Mouse (Mus musculus) layer of hippocampus, adult 2 months (tissue): Measurements from ENCODE around the gene Angptl7. TPM values are rescaled to one million over a fixed set of nuclear protein-coding genes. Genes with fewer than 3 reads are reported as not detected.

ENCODE experiments used
- DNase-seq, 2 experiments: peaks; one replicate each; pipeline ENCODE4 v3.0.0; 2022; ENCODE audit warnings: low spot score in 2 of 2
- H3K27ac ChIP-seq: fragments of 200-600 bp; 2 replicates; pipeline ENCODE4 v1.8.1; 2022
- H3K4me3 ChIP-seq: fragments of 200-600 bp; 2 replicates; pipeline ENCODE4 v1.8.1; 2022; ENCODE audit warnings: mild to moderate bottlenecking
- CTCF ChIP-seq: fragments of 200-600 bp; conservative IDR thresholded peaks from 2 replicates; pipeline ENCODE4 v1.8.1; 2022; ENCODE audit warnings: antibody characterized with exemption, mild to moderate bottlenecking, moderate library complexity
- long read RNA-seq, 2 experiments: library from polyadenylated mRNA; stranded (forward); transcript quantifications; one replicate each; pipeline ENCODE4 v2.0.0; 2021; ENCODE audit warnings: borderline mapping rate in 2 of 2
- total RNA-seq, 2 experiments: library from RNA; stranded (reverse); gene quantifications; 2 replicates each; pipeline ENCODE4 v1.2.3; 2021

The Angptl7 gene
- total RNA-seq, result under 1 TPM; 0.22 to 0.38 TPM
- long read RNA-seq, experiment 1, partial matches to known transcripts, result 0 of 2 reads
- long read RNA-seq, experiment 1, other reads (novel, unspliced or antisense), result 2 of 2 reads
- long read RNA-seq, experiment 2, partial matches to known transcripts, result 0 of 2 reads
- long read RNA-seq, experiment 2, other reads (novel, unspliced or antisense), result 2 of 2 reads

DNA sequence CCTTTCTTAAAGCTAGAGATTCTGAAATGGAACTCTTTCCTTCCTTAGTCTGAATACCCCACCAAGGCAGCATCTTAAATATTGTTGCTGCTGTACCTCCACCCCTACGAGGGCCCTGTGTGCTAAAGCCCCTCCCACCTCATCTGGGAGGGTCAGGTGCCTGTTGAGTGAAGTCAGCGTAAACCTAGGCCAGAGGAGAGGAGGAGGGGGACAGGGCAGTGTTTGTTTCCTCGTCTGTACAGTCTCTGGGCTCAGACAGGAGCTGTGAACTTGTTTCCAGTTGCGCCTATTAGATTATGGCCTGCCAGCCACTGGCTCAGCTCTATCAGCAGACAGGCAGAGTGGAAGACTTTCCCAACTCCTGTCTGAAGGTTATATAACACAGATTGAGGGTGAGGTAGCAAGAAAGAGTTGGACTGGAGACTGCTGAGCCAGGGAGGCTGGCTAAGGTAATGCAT, at the start of gene Angptl7:
TSS of gene Angptl7 (minus strand) at position 51 of the 458 bp plus-strand sequence.
- Histone ChIP-seq H3K4me3 (no peak within 1 kb of the TSS), H3K27ac (no peak within 1 kb of the TSS)
- TF ChIP-seq CTCF, result no peak
- no peak for DNase-seq

DNA sequence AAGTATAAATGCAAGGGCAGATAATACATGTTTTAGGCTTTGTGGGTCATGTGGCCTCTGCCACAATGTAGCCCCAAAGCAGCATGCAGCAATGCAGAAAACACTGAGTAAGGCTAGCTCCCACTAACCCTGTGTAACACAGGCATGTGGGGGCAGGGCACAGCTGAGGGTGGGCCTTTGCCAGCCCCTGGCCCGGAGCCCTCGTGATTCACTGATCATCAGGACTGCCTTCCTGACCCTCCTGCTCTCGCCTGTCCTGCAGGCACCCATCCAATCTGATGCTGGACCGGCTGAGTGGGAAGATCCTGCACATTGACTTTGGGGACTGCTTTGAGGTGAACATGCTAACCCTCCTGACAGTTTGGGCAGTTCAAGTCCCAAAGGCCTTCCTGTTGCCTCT, 48.8 kb upstream of the Angptl7 start:
- H3K27ac ChIP-seq, result no peak overlapping the region
- DNase-seq, result no peak
- TF ChIP-seq CTCF, result no peak
- H3K4me3 ChIP-seq, result no peak overlapping the region

DNA sequence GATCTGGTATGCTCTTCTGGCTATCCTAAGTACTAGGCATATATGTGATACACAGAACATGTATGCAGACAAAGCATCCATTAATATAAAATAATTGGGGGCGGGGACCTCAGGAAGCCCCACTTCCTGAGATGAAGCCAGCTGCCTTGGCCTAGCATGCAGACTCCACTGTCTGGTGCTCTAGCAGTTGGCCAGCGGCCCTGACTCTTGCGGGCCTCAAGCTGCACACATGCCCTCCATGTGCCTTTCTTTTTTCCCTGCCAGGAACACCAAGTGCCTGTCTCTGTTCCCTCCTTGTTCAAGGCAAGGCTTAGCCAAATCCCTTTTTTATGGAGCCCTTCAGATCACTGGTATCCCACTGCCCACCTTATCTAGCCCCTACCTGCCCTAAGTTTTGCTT, 35.6 kb upstream of the Angptl7 start:
- H3K27ac ChIP-seq, result no peak overlapping the region
- TF ChIP-seq CTCF, result no peak
- DNase-seq, result no peak
- no peak overlapping the region for H3K4me3 ChIP-seq

DNA sequence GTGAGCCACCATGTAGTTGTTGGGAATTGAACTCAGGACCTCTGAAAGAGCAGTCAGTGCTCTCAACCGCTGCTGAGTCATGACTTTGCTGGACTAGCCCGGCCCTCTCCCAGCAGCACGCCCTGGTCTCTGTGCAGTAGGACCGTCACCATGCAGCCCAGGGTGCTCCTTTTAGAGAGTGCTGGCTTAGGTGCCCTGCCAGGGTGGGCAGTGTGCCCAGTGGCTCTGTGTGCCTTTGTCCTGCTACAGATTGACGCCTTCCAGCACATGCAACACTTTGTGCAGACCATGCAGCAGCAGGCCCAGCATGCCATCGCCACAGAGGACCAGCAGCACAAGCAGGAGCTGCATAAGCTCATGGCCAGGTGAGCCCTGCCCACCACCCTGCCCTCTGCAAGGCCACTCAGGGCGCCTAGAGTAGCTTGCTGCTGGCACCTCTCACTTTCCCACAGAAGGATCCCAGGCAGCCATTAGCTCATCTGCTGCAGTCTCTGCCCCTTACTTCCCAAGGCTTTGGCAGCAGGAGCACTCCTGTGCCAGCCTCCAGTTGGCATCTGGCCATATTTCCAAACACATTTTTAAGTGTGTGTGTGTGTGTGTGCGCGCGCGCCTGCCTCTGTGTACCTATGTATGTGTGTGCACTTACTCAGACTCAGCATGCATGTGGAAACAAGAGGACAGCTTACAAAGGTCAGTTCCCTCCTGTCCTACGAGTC, 33.5 kb upstream of the Angptl7 start:
- peak overlapping the region; percentile 40; the same call in 1 of the 2 replicates for H3K27ac ChIP-seq
- DNase-seq, result no peak

DNA sequence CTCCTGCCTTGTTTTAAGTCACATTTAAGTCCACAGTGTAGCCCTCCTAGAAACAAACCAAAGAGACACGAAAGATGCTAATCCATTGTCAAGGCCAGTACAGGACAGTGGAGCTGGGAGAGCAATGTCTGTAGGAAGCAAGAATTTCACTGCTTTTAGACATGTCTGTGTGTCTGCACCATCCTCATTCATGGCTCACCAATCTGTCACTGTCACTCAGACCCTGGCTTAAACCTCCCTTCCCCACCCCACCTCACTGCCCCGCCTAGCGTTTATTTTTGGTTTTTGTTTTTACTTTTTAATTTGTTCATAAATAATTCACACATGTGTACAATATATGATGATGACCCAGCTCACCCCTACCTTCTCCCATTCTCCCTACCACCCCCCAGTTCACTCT, 32.3 kb upstream of the Angptl7 start:
- no peak for DNase-seq
- no peak overlapping the region for H3K4me3 ChIP-seq
- TF ChIP-seq CTCF, result no peak

More for the DNA sequence above, 33.5 kb upstream of the Angptl7 start:
- TF ChIP-seq CTCF, result no peak
- no peak overlapping the region for H3K4me3 ChIP-seq

DNA sequence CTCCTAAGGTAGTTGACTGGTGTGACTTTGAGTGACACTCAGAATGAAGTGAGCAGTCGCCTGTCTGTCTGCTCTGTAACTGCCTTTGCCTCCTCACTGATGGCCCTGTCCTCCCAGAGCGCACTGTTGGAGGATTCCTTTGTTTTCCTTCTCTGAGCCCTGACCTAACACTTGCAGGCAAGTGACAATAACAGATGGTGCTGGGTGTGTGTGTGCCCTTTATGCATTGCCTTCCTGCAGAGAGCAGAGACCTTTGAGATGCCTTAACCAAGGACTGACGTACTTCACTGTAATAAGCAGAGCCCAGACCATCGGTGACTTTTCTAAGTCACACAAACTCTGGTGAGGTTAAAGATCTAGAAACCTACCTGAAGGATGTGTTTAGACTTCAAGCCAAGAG, 31.1 kb upstream of the Angptl7 start:
- no peak for TF ChIP-seq CTCF

More for the DNA sequence above, 32.3 kb upstream of the Angptl7 start:
- no peak overlapping the region for H3K27ac ChIP-seq

DNA sequence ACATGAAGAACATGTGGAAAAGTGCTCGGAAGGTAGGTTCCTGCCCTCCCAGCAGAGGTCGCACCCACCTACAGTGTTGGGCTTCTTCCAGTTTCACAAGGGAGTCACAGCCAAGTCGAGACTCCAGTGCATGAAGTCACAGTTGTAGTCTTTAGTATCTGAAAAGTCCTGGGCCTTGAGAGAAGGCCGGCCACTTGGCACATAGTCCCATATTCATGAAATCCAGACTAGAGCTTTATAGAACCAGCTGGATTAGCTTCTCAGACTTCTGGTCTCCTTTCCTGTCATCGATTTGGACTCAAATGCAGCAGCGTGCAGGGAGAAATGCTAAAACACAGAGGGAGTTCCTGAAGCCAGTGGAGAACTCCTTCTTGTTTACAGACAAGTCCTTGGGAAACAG, 30.5 kb upstream of the Angptl7 start:
- TF ChIP-seq CTCF, result no peak
- no peak for DNase-seq
- no peak overlapping the region for H3K27ac ChIP-seq
- H3K4me3 ChIP-seq, result no peak overlapping the region

More for the DNA sequence above, 31.1 kb upstream of the Angptl7 start:
- DNase-seq, result no peak
- Histone ChIP-seq H3K27ac (no peak overlapping the region), H3K4me3 (no peak overlapping the region)

DNA sequence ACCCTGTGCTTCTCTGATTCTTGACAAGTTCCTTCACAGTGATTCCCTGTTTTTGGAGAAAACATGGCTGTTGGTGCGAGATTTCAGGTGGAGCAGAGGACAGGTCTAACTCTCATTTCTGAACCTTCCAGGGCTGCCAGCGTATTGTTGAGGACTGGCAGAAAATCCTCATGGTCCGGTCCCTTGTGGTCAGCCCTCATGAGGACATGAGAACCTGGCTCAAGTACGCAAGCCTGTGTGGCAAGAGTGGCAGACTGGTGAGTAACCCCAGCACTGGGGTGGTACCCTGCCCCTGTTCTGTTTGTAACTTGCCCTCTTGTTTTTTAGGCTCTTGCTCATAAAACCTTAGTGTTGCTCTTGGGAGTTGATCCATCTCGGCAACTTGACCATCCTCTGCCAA, 30.1 kb upstream of the Angptl7 start:
- Histone ChIP-seq H3K27ac (no peak overlapping the region), H3K4me3 (no peak overlapping the region)
- DNase-seq, result no peak
- TF ChIP-seq CTCF, result no peak

DNA sequence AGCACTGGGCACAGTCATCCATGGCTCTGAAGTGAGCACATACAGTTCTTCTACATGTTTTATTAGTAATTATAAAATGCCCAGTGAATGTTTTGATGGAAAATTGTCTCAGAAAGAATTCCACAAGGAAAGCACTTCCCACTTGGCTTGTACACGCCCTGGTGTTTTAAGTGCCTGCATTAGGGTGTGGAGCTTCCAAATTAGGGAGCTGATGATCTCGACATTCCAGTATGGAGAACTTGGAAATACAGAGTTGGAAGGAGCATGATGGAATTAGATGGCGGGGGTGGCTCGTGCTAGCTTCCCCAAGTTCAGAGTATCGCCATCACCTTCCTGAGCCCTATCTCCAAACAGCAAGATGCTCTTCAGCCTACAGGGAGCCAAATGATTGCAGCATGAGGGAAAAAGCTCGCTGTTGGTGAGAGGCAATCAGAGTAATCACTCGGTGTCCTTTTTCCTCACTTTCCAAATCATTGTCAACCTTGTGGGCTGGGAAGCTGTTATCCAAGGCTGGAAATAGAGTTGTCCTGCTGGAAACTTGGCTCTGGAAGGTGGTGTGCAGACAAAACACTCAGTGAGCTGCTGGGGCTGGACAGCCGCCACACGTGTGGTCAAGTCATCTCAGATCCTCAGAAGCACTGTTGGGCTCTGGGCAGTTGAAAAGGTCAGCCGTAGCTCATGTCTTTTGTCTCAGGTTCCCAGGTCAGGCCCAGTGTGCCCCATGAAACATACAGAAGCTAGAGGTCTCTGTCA, 27.1 kb upstream of the Angptl7 start:
- TF ChIP-seq CTCF, result no peak
- Histone ChIP-seq H3K4me3 (no peak overlapping the region), H3K27ac (no peak overlapping the region)
- DNase-seq, result no peak

DNA sequence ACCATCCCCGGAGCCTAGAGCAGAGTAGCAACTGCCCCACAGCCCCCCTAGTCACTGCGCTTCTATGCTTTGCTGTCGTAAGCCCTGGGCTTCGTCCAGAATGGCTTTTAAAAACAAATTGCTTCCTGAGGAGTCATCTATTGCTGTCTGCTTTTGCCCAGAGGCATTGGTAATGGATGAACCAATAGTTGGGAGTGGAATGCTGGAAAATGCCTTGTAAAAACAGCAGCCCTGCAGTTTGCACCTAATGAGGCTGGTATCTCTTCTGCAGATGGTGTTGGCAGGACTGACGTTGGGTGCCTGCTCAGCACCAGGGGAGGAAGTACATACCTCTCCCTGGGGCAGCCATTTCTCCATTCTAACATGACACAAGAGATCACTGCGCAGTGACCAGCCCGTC, 23.3 kb upstream of the Angptl7 start:
- H3K27ac ChIP-seq, result no peak overlapping the region
- TF ChIP-seq CTCF, result no peak
- no peak overlapping the region for H3K4me3 ChIP-seq
- no peak for DNase-seq

DNA sequence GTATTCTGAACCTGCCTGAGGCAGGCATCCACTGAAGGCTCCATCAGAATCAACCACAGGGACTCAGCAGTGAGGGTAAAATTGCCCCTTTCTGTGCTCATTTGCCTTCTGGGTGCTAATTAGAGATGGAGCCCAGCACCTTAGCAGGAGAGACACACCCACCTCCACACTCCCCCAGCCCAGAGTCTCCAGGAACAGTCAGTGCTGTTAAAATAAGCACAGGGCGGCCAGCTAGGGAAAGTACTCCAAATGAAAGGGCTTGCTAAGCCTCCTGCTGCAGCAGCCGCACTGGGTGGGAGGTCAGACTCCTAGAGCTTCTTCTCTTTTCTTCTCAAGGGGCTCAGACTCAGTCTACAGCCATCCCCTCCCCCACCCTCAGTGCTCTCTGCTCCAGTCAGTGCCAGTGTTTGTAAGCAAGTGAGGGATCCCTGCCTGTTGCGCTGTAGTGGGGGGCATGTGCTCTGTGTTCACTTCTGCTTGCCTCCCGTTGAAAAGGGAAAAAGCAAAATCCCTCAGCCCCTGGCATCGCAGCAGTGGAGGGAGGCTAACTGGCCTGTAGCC, 18.1 kb upstream of the Angptl7 start:
- TF ChIP-seq CTCF, result no peak
- Histone ChIP-seq H3K4me3 (no peak overlapping the region), H3K27ac (no peak overlapping the region; the same call in 1 of the 2 replicates)
- DNase-seq, result no peak

DNA sequence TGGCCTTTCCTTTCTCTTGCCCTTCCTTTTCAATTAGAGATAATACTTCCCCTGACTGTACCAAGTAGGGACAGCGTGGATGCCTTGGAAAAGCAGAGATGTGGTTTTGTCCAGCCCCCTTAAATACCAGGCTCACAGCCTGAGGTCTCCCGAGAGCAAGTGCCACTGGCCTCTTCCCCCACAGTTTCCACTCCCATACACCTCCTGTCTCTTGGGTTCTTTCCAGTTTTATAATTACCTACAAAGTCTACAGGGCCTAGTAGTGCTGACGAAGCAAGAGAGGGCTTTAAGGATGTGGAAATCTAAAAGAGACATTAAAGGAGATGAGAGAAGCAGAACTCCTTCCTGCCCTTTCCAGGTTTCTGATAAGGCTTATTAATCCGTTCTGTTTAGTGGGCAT, 17.5 kb upstream of the Angptl7 start:
- no peak for TF ChIP-seq CTCF
- Histone ChIP-seq H3K4me3 (no peak overlapping the region), H3K27ac (no peak overlapping the region)
- DNase-seq, result no peak

DNA sequence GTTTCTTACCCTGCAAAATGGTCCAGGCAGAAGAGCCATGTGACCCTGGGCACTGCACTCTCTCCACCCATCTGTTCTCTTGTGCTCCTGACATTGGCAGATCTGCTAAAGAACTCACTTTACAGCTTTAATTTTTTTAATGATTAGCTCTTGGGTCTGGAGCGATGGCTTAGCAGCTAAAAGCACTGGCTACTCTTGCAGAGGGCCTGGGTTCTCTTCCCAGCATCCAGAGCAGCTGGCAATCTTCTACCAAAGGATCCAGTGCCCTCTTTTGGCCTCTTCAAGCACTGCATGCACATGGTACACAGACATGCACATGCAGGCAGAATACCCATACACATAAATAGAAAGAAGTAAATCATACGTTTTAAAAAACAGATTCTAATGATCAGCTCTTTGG, 15.1 kb upstream of the Angptl7 start:
- DNase-seq, result no peak
- H3K4me3 ChIP-seq, result no peak overlapping the region
- peak; percentile 69 for TF ChIP-seq CTCF
- H3K27ac ChIP-seq, result no peak overlapping the region
